Mouse (Mus musculus) cortical plate, adult 2 months (tissue): ENCODE measurements around the gene Gnb2.

Experiments
- CTCF ChIP-seq: fragments of 200-500 bp; IDR thresholded peaks from 2 replicates; pipeline ENCODE4 v1.5.1; 2011; ENCODE audit warnings: mild to moderate bottlenecking, control low read depth, low read length; ENCODE audit not compliant: insufficient read depth; ENCODE audit errors: extremely low read depth
- POLR2A ChIP-seq: fragments of 200-500 bp; IDR thresholded peaks from 2 replicates; pipeline ENCODE4 v1.6.1; 2011; ENCODE audit warnings: mild to moderate bottlenecking, low read length, control low read depth; ENCODE audit not compliant: insufficient read depth; ENCODE audit errors: extremely low read depth

DNA sequence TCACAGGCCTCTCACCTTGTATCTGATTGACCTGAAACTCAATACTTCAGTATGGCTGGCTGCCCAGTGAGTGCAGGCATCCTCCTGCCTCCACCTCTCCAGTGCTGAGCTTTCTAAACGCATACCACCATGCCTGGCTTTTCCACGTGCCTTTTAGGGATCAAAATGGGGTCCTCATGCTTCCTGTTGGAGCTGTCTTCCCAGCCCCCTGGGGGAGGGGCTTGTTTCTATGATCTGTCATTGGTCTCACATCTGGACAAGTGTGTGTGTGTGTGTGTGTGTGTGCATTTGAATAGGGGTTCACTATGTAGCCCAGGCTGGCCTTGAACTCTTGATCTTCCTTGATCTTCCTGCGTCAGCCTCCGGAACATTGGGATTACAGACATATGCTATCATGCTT is 4.2 kb upstream of the Gnb2 start:
- no peak for TF ChIP-seq CTCF
- TF ChIP-seq POLR2A = no peak
